Mouse (Mus musculus): ENCODE measurements around the gene Zfand6. TPM values are rescaled to one million over a fixed set of nuclear protein-coding genes. Genes with fewer than 3 reads are reported as not detected.

The Zfand6 gene
- polyA plus RNA-seq, 1 experiment from 2014 or later: 126 TPM

DNA sequence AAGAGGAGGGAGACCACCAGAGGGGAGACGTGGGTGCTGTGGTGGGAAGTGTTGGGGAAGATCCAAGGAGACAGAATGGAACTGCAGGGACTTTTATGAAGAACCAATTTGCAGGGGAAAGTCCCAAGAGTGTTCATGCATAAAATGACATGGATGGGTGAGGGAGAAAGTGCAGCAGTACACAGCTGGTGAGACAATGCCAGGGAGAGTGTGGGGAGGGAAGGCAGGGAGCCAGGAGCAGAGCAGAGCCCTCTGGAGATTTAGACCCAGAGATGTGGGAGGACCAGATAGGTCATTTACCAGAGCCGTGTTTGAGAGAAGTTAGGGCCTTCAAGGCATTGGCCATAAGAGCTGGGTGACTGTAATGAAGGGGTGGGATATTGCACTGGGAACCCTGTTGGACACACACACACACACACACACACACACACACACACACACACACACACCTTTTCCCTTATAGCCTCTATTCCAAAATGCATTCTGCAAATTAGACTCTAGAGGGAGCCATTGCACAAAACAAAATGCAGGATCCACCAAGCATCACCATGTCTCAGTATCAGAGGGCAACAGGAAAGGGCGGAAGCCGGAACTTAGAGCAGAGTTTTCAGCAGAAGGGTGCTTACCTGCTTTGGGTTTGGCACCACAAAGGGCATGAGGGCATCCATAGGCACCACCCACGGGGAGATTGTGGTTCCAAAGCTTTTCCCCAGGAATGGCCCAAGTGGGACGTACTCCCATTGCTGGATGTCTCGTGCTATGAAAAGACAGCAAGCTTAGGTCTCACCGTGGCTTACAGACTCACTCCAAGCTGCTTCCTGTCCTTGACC is 95.5 kb downstream of the Zfand6 start:
- peak; percentile 75 for ATAC-seq (replicated peaks; ENCODE audit: low FRiP score)
- peak; percentile 44 for DNase-seq (ENCODE audit: low spot score)
- Histone ChIP-seq H3K9ac (ENCODE audit: low read depth, low read length) (no peak overlapping the region), H3K36me3 (ENCODE audit: control insufficient read depth, insufficient read depth, low read length) (no peaks in the 10 kb centered on the region), H3K27me3 (replicated peaks; ENCODE audit: control insufficient read depth, insufficient read depth, low read length) (no peaks in the 10 kb centered on the region), H3K9me3 (ENCODE audit: control insufficient read depth, low read length) (no peaks in the 10 kb centered on the region), H3K27ac (ENCODE audit: low read depth, low read length) (no peak overlapping the region), H3K4me1 (replicated peaks; ENCODE audit: control insufficient read depth, insufficient read depth, low read length) (no peaks in the 10 kb centered on the region), H3K4me2 (no peak overlapping the region), H3K4me3 (ENCODE audit: low read depth, low read length) (no peak overlapping the region)
- WGBS: 46% methylated on average over 8 of the region's 8 CpGs

DNA sequence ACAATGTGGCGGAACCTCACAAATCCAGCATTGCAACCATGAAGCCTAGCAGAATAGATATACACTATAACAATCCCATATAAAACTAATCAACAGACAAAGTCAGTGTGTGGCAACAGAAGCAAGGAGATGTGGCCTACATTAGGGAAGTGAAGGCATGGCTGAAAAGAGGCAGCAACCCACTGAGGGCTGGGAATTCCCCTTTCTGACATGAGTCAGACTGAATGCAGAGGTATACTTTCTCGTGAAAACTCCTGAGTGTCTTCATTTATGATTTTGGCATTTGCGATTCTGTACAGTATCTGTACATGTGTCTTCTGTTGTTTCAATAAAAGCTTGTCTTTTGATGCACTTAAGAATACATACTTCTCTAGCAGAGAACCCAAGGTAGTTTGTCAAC is 98.4 kb downstream of the Zfand6 start:
- no peak overlapping the region for H3K4me2 ChIP-seq
- no peak overlapping the region for H3K27ac ChIP-seq (ENCODE audit: low read depth, low read length)
- 84% methylated on average over 3 of the region's 3 CpGs for WGBS
- H3K4me3 ChIP-seq (ENCODE audit: low read depth, low read length): no peak overlapping the region
- H3K36me3 ChIP-seq (ENCODE audit: control insufficient read depth, insufficient read depth, low read length): no peaks in the 10 kb centered on the region
- H3K4me1 ChIP-seq (replicated peaks; ENCODE audit: control insufficient read depth, insufficient read depth, low read length): peaks cover 6% of the 10 kb centered on the region
- ATAC-seq (replicated peaks; ENCODE audit: low FRiP score) (no peak), DNase-seq (ENCODE audit: low spot score) (no peak)
- H3K27me3 ChIP-seq (replicated peaks; ENCODE audit: control insufficient read depth, insufficient read depth, low read length): no peaks in the 10 kb centered on the region
- H3K9ac ChIP-seq (ENCODE audit: low read depth, low read length): no peak overlapping the region
- no peaks in the 10 kb centered on the region for H3K9me3 ChIP-seq (ENCODE audit: control insufficient read depth, low read length)

DNA sequence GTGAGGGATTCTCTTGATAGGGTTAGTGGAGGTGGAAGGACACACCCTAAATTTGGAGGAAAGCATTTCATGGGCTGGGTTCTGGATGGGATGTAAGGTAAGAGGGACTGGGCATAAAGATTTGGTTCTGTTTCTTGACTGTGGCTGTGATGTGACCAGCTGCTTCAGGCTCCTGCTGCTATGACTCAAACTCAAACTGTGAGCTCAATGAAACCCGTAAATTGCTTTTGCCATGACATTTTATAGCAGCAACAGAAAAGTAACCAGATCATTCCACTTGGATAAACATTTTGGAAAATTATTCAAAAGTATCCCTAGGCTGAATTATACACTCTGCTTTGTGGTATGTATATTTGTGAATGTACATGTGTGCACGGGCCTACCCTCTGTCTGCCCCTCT is 99.1 kb downstream of the Zfand6 start:
- H3K9me3 ChIP-seq (ENCODE audit: control insufficient read depth, low read length): no peaks in the 10 kb centered on the region
- H3K27ac ChIP-seq (ENCODE audit: low read depth, low read length): no peak overlapping the region
- no peak overlapping the region for H3K4me3 ChIP-seq (ENCODE audit: low read depth, low read length)
- H3K36me3 ChIP-seq (ENCODE audit: control insufficient read depth, insufficient read depth, low read length): no peaks in the 10 kb centered on the region
- DNase-seq (ENCODE audit: low spot score) (no peak), ATAC-seq (replicated peaks; ENCODE audit: low FRiP score) (no peak)
- H3K4me1 ChIP-seq (replicated peaks; ENCODE audit: control insufficient read depth, insufficient read depth, low read length): peaks cover 6% of the 10 kb centered on the region
- no peaks in the 10 kb centered on the region for H3K27me3 ChIP-seq (replicated peaks; ENCODE audit: control insufficient read depth, insufficient read depth, low read length)
- WGBS: 92% methylated on average over 2 of the region's 2 CpGs
- no peak overlapping the region for H3K4me2 ChIP-seq
- no peak overlapping the region for H3K9ac ChIP-seq (ENCODE audit: low read depth, low read length)

DNA sequence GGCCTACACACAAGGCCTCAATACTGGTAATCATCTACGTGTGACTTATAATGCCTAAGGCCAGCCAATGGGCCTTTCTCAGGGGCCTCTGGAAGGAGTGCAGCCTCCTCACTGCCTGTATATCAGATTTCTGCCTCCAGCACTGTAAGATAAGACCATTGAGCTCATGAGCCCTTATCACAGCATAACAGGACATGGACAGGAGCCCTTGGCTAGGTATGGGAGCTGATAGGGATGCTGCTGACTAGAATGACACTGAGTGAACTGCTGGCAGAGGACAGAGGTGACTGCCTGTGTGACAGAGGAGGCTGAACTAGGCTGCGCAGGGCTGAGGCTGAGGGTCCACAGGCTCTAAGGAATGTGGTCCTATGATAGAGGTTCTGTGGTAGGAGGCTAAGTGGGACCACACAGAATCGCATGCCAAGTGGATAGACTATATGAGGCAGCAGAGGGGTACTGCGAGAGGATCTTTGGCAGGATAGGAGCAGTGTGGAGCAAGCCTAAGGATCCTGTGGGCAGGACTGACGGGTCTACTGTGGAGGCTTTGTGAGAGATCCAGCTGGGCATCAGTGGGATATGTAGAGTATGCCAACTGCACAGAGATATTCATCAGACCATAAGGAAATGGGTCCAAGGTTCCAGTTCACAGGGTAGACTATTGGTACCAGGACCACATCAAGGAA is 102.5 kb downstream of the Zfand6 start:
- peak; percentile 99 for ATAC-seq (replicated peaks; ENCODE audit: low FRiP score)
- peaks cover 6% of the 10 kb centered on the region for H3K4me1 ChIP-seq (replicated peaks; ENCODE audit: control insufficient read depth, insufficient read depth, low read length)
- peak overlapping the region; percentile 33; the same call in 1 of the 2 replicates for H3K4me2 ChIP-seq
- no peaks in the 10 kb centered on the region for H3K27me3 ChIP-seq (replicated peaks; ENCODE audit: control insufficient read depth, insufficient read depth, low read length)
- DNase-seq (ENCODE audit: low spot score): no peak
- H3K27ac ChIP-seq (ENCODE audit: low read depth, low read length): peak overlapping the region; percentile 13; the same call in 1 of the 2 replicates
- H3K9ac ChIP-seq (ENCODE audit: low read depth, low read length): no peak overlapping the region
- no peak overlapping the region for H3K4me3 ChIP-seq (ENCODE audit: low read depth, low read length)
- H3K9me3 ChIP-seq (ENCODE audit: control insufficient read depth, low read length): no peaks in the 10 kb centered on the region
- no peaks in the 10 kb centered on the region for H3K36me3 ChIP-seq (ENCODE audit: control insufficient read depth, insufficient read depth, low read length)
- WGBS: 74% methylated on average over 5 of the region's 5 CpGs

DNA sequence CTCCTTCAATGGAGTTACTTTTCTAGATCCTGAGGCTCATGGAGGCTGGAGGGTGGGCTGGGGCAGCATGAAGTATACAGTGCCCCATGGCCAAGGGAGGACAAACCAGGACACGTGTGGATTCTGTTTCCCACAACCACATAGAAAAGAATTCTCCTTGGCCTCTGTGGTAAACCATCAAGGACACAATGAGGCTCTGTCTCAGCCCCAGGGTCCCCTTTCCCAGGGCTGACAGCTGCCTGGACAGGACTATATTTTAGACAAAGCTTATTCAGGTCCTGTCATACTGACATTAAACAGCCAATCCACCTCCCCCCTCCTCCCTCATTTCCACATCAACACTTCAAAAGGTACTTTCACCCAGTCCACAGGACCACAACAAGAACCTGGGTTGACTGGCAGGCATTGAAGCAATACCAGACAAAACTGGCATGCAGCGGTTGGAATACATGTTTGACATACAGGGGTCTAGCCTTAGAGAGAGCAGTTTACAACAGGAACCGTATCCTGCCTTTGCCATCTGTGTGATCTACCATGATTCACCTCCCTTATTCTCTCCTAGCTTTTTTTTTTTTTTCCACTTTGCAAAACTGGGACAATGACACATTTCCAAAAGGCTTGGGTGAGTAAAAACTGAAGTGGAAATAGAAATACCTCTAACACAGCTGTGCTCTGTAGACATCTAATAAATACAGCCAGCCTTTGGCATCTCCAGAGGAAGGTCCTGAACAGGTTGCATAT is 103.2 kb downstream of the Zfand6 start:
- ATAC-seq (replicated peaks; ENCODE audit: low FRiP score): no peak
- no peaks in the 10 kb centered on the region for H3K27me3 ChIP-seq (replicated peaks; ENCODE audit: control insufficient read depth, insufficient read depth, low read length)
- no peak overlapping the region for H3K4me2 ChIP-seq
- H3K36me3 ChIP-seq (ENCODE audit: control insufficient read depth, insufficient read depth, low read length): no peaks in the 10 kb centered on the region
- 0 out of 2 replicates have a peak overlapping the region, but pooled peaks have one; percentile 13 for H3K27ac ChIP-seq (ENCODE audit: low read depth, low read length)
- no peak overlapping the region for H3K4me3 ChIP-seq (ENCODE audit: low read depth, low read length)
- WGBS: 73% methylated on average over 3 of the region's 3 CpGs
- H3K9ac ChIP-seq (ENCODE audit: low read depth, low read length): no peak overlapping the region
- no peaks in the 10 kb centered on the region for H3K9me3 ChIP-seq (ENCODE audit: control insufficient read depth, low read length)
- H3K4me1 ChIP-seq (replicated peaks; ENCODE audit: control insufficient read depth, insufficient read depth, low read length): peaks cover 6% of the 10 kb centered on the region
- DNase-seq (ENCODE audit: low spot score): no peak

DNA sequence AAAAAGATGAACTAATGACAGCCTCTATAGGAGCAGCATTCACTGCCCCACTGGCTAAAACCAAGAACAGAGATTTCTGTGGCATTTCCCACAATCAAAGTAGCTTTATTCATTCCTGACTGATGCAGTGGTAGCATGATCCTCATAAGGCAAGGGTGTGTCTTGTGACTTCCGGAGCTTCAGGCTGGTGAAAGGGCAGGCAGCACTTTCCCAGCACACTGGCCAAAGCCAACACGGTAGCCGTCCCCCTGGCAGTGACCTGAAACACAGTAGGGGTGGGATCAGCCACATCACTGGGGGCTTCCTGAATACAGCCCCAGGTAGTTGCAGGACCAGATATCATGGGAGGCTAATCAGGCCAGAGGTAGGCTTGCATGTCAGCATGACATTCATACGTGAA is 104.7 kb downstream of the Zfand6 start:
- Histone ChIP-seq H3K36me3 (ENCODE audit: control insufficient read depth, insufficient read depth, low read length) (no peaks in the 10 kb centered on the region), H3K9me3 (ENCODE audit: control insufficient read depth, low read length) (no peaks in the 10 kb centered on the region), H3K4me2 (no peak overlapping the region), H3K9ac (ENCODE audit: low read depth, low read length) (no peak overlapping the region), H3K27ac (ENCODE audit: low read depth, low read length) (no peak overlapping the region), H3K4me1 (replicated peaks; ENCODE audit: control insufficient read depth, insufficient read depth, low read length) (peaks cover 6% of the 10 kb centered on the region), H3K27me3 (replicated peaks; ENCODE audit: control insufficient read depth, insufficient read depth, low read length) (no peaks in the 10 kb centered on the region), H3K4me3 (ENCODE audit: low read depth, low read length) (no peak overlapping the region)
- ATAC-seq (replicated peaks; ENCODE audit: low FRiP score): no peak
- 86% methylated on average over 4 of the region's 4 CpGs for WGBS
- DNase-seq (ENCODE audit: low spot score): no peak

DNA sequence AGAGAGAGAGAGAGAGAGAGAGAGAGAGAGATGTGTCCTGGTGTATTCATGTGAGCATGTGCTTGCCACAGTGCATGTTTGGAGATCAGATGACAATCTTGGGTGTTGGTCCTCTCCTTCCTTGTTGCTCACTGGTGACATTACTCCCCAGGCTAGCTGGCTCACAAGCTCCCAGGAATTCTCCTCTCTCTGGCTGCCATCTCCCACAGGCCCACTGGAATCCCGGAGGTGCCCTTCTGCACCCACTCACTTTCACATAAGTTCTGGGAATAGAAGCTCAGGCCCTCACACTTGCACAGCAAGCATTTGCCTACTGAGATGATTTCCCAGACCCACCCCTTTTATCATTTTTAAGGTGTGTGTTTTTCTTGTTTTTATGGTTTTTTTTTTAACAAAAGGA is 110.0 kb downstream of the Zfand6 start:
- Histone ChIP-seq H3K9ac (ENCODE audit: low read depth, low read length) (no peak overlapping the region), H3K9me3 (ENCODE audit: control insufficient read depth, low read length) (no peaks in the 10 kb centered on the region), H3K4me3 (ENCODE audit: low read depth, low read length) (no peak overlapping the region), H3K4me2 (no peak overlapping the region), H3K27ac (ENCODE audit: low read depth, low read length) (no peak overlapping the region), H3K27me3 (replicated peaks; ENCODE audit: control insufficient read depth, insufficient read depth, low read length) (no peaks in the 10 kb centered on the region), H3K36me3 (ENCODE audit: control insufficient read depth, insufficient read depth, low read length) (no peaks in the 10 kb centered on the region), H3K4me1 (replicated peaks; ENCODE audit: control insufficient read depth, insufficient read depth, low read length) (no peaks in the 10 kb centered on the region)
- DNase-seq (ENCODE audit: low spot score) (no peak), ATAC-seq (replicated peaks; ENCODE audit: low FRiP score) (no peak)
- 76% methylated on average over 1 of the region's 1 CpGs for WGBS

DNA sequence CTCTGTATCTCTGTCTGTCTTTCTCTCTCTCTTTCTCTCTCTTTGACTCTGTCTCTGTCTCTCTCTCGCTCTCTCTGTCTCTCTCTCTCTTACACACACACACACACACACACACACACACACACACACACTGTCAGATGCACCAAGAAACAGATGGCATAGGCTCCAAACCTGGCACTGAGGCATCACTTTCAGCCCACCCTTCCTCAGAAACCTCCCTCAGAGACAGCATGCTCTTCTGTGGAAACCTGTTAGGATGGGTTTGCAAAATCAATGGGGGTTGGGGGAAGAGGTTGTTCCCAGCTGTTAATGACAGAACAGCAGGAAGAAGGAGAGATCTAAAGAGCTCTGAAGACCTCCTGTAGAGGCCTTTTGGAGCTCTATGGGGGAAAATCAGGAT is 110.9 kb downstream of the Zfand6 start:
- Histone ChIP-seq H3K4me1 (replicated peaks; ENCODE audit: control insufficient read depth, insufficient read depth, low read length) (no peaks in the 10 kb centered on the region), H3K4me2 (no peak overlapping the region), H3K4me3 (ENCODE audit: low read depth, low read length) (no peak overlapping the region), H3K9me3 (ENCODE audit: control insufficient read depth, low read length) (no peaks in the 10 kb centered on the region), H3K9ac (ENCODE audit: low read depth, low read length) (no peak overlapping the region), H3K27ac (ENCODE audit: low read depth, low read length) (no peak overlapping the region), H3K36me3 (ENCODE audit: control insufficient read depth, insufficient read depth, low read length) (no peaks in the 10 kb centered on the region), H3K27me3 (replicated peaks; ENCODE audit: control insufficient read depth, insufficient read depth, low read length) (no peaks in the 10 kb centered on the region)
- DNase-seq (ENCODE audit: low spot score) (no peak), ATAC-seq (replicated peaks; ENCODE audit: low FRiP score) (no peak)
- 62% methylated on average over 1 of the region's 1 CpGs for WGBS

All from liver, embryonic 11.5 days (tissue).